9 mouse cellular contexts compared by ENCODE assay signal in the genomic region with DNA sequence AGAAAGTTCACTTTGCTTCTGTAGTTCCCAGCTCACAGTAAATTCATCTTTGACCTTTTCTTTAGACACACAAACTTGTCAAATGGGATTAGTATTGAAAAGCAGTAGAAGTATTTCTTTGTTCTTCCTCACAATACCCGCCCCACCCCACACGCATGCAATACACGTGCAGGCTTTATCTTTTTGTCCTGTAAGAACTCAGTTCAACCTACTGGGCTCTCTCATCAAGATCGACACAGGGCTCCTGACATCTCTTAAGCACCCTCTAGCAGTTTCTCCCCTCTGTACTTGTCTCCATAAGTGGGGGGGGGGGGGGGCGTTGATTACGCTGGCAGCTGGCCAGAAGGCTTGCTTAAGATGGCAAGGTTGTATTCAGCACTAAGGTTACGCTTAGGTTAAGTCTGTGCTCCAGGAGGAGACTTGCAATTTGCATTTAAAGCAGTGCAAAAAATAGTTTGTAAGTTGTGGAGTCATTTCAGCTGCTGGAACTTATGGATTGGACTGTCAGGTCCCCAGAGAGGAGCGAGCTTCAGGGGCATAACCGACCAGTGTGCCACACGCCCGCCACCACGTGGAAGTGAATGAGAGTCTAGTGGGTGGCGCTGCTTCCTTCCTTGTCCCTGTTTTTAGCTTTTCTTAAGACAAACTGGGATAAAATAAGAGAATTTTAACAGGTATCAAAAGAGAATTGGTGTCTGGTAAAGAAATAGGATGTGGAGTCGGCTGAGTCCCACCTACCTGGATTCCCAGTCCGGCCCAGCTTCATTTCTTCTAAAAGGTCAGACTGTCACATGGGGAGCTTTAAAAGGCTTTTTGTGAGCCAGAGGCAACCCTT. TPM values are rescaled to one million over a fixed set of nuclear protein-coding genes. Genes with fewer than 3 reads are reported as not detected.
DNase-seq lines count a peak whose midpoint lies in the region; ATAC-seq lines count a peak whose summit lies in the region.
"Had no signal": no experiment of that assay in that cellular context is flagged by ENCODE, and none has a peak within 500 bp of the region (broad histone marks: within the 10 kb centered on the region; RNA-seq: fewer than 3 reads in every experiment).

No protein-coding gene starts in this region.

- peaks cover 60% of the 10 kb centered on the region for H3K4me1 ChIP-seq in heart, embryonic 13.5 days
- H3K4me1 ChIP-seq in heart, embryonic 15.5 days (replicated peaks) = peaks cover 59% of the 10 kb centered on the region

- H3K27me3 ChIP-seq in heart, embryonic 13.5 days (replicated peaks) = no peaks in the 10 kb centered on the region
- H3K27me3 ChIP-seq in heart, embryonic 15.5 days = no peaks in the 10 kb centered on the region

- H3K36me3 ChIP-seq in heart, embryonic 13.5 days = peaks cover 11% of the 10 kb centered on the region
- H3K36me3 ChIP-seq in heart, embryonic 15.5 days = no peaks in the 10 kb centered on the region; the same call in 1 of the 2 replicates

- 48% methylated on average over 15 of the region's 15 CpGs for WGBS in heart, embryonic 13.5 days
- WGBS in heart, embryonic 15.5 days = 42% methylated on average over 15 of the region's 15 CpGs

- H3K4me2 ChIP-seq in heart, embryonic 13.5 days = peak overlapping the region; percentile 51
- H3K4me2 ChIP-seq in heart, embryonic 15.5 days = peak overlapping the region; percentile 51

- H3K27ac ChIP-seq in heart, embryonic 13.5 days (replicated peaks) = peak overlapping the region; percentile 81
- peak overlapping the region; percentile 85 for H3K27ac ChIP-seq in heart, embryonic 15.5 days

- ATAC-seq in heart, embryonic 13.5 days (ENCODE audit: extremely low read depth, insufficient number of reproducible peaks, low FRiP score, low TSS enrichment) = no peak
- peak; percentile 43; the same call in 1 of the 2 replicates for ATAC-seq in heart, embryonic 15.5 days (replicated peaks; ENCODE audit: insufficient number of reproducible peaks, insufficient read depth, low FRiP score, low read depth)
- peak; percentile 61; the same call in 1 of the 2 replicates for ATAC-seq in megakaryocyte-erythroid progenitor cell, adult 5-6 weeks (replicated peaks; ENCODE audit: low FRiP score, low TSS enrichment, poor library complexity, severe bottlenecking)

- peak overlapping the region; percentile 66 for H3K9ac ChIP-seq in heart, embryonic 13.5 days
- H3K9ac ChIP-seq in heart, embryonic 15.5 days = no peak overlapping the region

- H3K4me3 ChIP-seq in heart, embryonic 13.5 days = no peak overlapping the region
- no peak overlapping the region for H3K4me3 ChIP-seq in heart, embryonic 15.5 days

- no peaks in the 10 kb centered on the region for H3K9me3 ChIP-seq in heart, embryonic 13.5 days
- H3K9me3 ChIP-seq in heart, embryonic 15.5 days (replicated peaks) = no peaks in the 10 kb centered on the region

- no peak for DNase-seq in heart, adult 8-10 months (ENCODE audit: low spot score)
- DNase-seq in Muller cell, postnatal 12 days (ENCODE audit: inconsistent ontology term) = peak; percentile 36
- DNase-seq in left cerebral cortex, adult 11 months (ENCODE audit: low spot score) = no peak
- no peak for DNase-seq in frontal cortex, adult 2 months (ENCODE audit: extremely low spot score in 1 of 2, low spot score in 1 of 2)
- DNase-seq in gastrocnemius, adult 18-20 months (ENCODE audit: low spot score) = no peak
- DNase-seq: cerebellum, postnatal 10 days had no signal

RNA-seq across cellular contexts. Expression of a gene that starts 20.5 kb away (rescaled TPM):
- polyA plus RNA-seq in heart, embryonic 13.5 days (2015; fragmentation: Nextera tagmentation; extraction: Ambion mirVana) = 14.9 and 15.4 TPM in 2 replicates
- 10 to 100 TPM; 79.2 to 97.9 (median 83.9) TPM for total RNA-seq in heart, adult 8-10 months (2022)
- polyA plus RNA-seq in heart, embryonic 15.5 days (2015; fragmentation: Nextera tagmentation; extraction: Ambion mirVana) = 20.8 and 26.9 TPM in 2 replicates
- 15.0 and 15.6 TPM in 2 replicates for total RNA-seq in megakaryocyte-erythroid progenitor cell, adult 5-6 weeks (2014; fragmentation: Nextera tagmentation)
- total RNA-seq in megakaryocyte-erythroid progenitor cell, adult 5-6 weeks (2017) = 10.9 and 26.8 TPM in 2 replicates
- polyA plus RNA-seq in frontal cortex, adult 2 months (2012; rRNA removed) = 152 and 158 TPM in 2 replicates
- 10 to 100 TPM; 14.6 to 20.6 TPM for total RNA-seq in gastrocnemius, adult 18-20 months (2021)

RNA-seq across cellular contexts. Expression of a gene that starts 30.3 kb away (rescaled TPM):
- polyA plus RNA-seq in heart, embryonic 13.5 days (2015; fragmentation: Nextera tagmentation; extraction: Ambion mirVana) = 167 and 180 TPM in 2 replicates
- total RNA-seq in heart, adult 8-10 months (2022) = 10 to 100 TPM; 33.1 to 42.6 (median 38.3) TPM
- polyA plus RNA-seq in heart, embryonic 15.5 days (2015; fragmentation: Nextera tagmentation; extraction: Ambion mirVana) = 138 and 157 TPM in 2 replicates
- 722 and 749 TPM in 2 replicates for total RNA-seq in megakaryocyte-erythroid progenitor cell, adult 5-6 weeks (2014; fragmentation: Nextera tagmentation)
- total RNA-seq in megakaryocyte-erythroid progenitor cell, adult 5-6 weeks (2017) = 719 and 736 TPM in 2 replicates
- 67.0 and 72.5 TPM in 2 replicates for polyA plus RNA-seq in frontal cortex, adult 2 months (2012; rRNA removed)
- 10 to 100 TPM; 18.1 to 19.8 TPM for total RNA-seq in gastrocnemius, adult 18-20 months (2021)

RNA-seq across cellular contexts. Expression of a gene that starts 35.8 kb away (rescaled TPM):
- 35.5 and 40.8 TPM in 2 replicates for polyA plus RNA-seq in heart, embryonic 13.5 days (2015; fragmentation: Nextera tagmentation; extraction: Ambion mirVana)
- 10 to 100 TPM; 25.1 to 29.2 (median 26.2) TPM for total RNA-seq in heart, adult 8-10 months (2022)
- polyA plus RNA-seq in heart, embryonic 15.5 days (2015; fragmentation: Nextera tagmentation; extraction: Ambion mirVana) = 40.2 and 41.3 TPM in 2 replicates
- 29.5 and 41.7 TPM in 2 replicates for total RNA-seq in megakaryocyte-erythroid progenitor cell, adult 5-6 weeks (2014; fragmentation: Nextera tagmentation)
- 24.2 and 28.3 TPM in 2 replicates for total RNA-seq in megakaryocyte-erythroid progenitor cell, adult 5-6 weeks (2017)
- polyA plus RNA-seq in frontal cortex, adult 2 months (2012; rRNA removed) = 64.4 and 66.6 TPM in 2 replicates
- 10 to 100 TPM; 27.2 to 28.8 TPM for total RNA-seq in gastrocnemius, adult 18-20 months (2021)

Comparison
In these comparisons a context has a peak if more than half of its experiments do, and no peak if none do; other contexts are left out.
1. RNA of a gene that starts 30.3 kb away (total RNA-seq): 719 to 749 TPM in megakaryocyte-erythroid progenitor cell, adult 5-6 weeks; 33.1 to 42.6 TPM in heart, adult 8-10 months and 18.1 to 19.8 TPM in gastrocnemius, adult 18-20 months; every median in the first group is over 10 times any median in the second.